Mouse (Mus musculus) embryo, embryonic 11 days (tissue): ENCODE data around the gene Cenpm.

ENCODE experiments used
- DNase-seq: peaks from one replicate; pipeline ENCODE4 v3.0.0-alpha.2; 2015

Cenpm gene

GRCm38 (mm10) chr15:82212752-82213063 is 31.8 kb downstream of the Cenpm start, which contains the start of gene Shisa8:
Shisa8 (minus strand) TSS chr15:82212815.
- DNase-seq: peak; percentile 41

GRCm38 (mm10) chr15:82211911-82212751 is 32.4 kb downstream of the Cenpm start:
- DNase-seq: peak; percentile 59

- DNase-seq: no peak
These were observed 33.3 kb downstream of the Cenpm start for GRCm38 (mm10) chr15:82211281-82211680.

GRCm38 (mm10) chr15:82210801-82211200 is 33.7 kb downstream of the Cenpm start:
- DNase-seq: no peak

GRCm38 (mm10) chr15:82209295-82210050 is 35.1 kb downstream of the Cenpm start:
- no peak for DNase-seq

GRCm38 (mm10) chr15:82208307-82208706 is 36.2 kb downstream of the Cenpm start:
- DNase-seq: no peak

- no peak for DNase-seq
These were observed 36.9 kb downstream of the Cenpm start for GRCm38 (mm10) chr15:82207504-82208219.

GRCm38 (mm10) chr15:82207105-82207459 is 37.5 kb downstream of the Cenpm start:
- DNase-seq: no peak

- peak; percentile 36 for DNase-seq
These were observed 38.0 kb downstream of the Cenpm start for GRCm38 (mm10) chr15:82206365-82207104.

GRCm38 (mm10) chr15:82204680-82205371 is 39.7 kb downstream of the Cenpm start:
- no peak for DNase-seq

GRCm38 (mm10) chr15:82203611-82204351 is 40.8 kb downstream of the Cenpm start:
- DNase-seq: no peak

GRCm38 (mm10) chr15:82203090-82203489 is 41.5 kb downstream of the Cenpm start:
- DNase-seq: no peak

- no peak for DNase-seq
These were observed 42.5 kb downstream of the Cenpm start for GRCm38 (mm10) chr15:82202086-82202485.

GRCm38 (mm10) chr15:82199546-82199945 is 45.0 kb downstream of the Cenpm start:
- DNase-seq: no peak

GRCm38 (mm10) chr15:82198342-82198741 is 46.2 kb downstream of the Cenpm start:
- DNase-seq: no peak

- no peak for DNase-seq
These were observed 46.6 kb downstream of the Cenpm start for GRCm38 (mm10) chr15:82197937-82198336.

- no peak for DNase-seq
These were observed 47.2 kb downstream of the Cenpm start for GRCm38 (mm10) chr15:82197246-82197750.

- no peak for DNase-seq
These were observed 48.2 kb downstream of the Cenpm start for GRCm38 (mm10) chr15:82196300-82196699.

- no peak for DNase-seq
These were observed 51.9 kb downstream of the Cenpm start for GRCm38 (mm10) chr15:82192617-82193016.

- DNase-seq: no peak
These were observed 55.9 kb downstream of the Cenpm start for GRCm38 (mm10) chr15:82188481-82189240.
